Mouse (Mus musculus) bone marrow, adult 2 months (tissue): ENCODE results near the gene Cep162. TPM values are rescaled to one million over a fixed set of nuclear protein-coding genes. Genes with fewer than 3 reads are reported as not detected.

Experiments
- H3K27ac ChIP-seq: fragments of 200-500 bp; 2 replicates; pipeline ENCODE4 v1.5.1; 2012; ENCODE audit warnings: low read depth, mild to moderate bottlenecking, control low read depth, inconsistent platforms, low read length; ENCODE audit not compliant: control insufficient read depth, poor library complexity, insufficient read depth
- H3K4me1 ChIP-seq: fragments of 200-500 bp; 2 replicates; pipeline ENCODE4 v1.6.1; 2011; ENCODE audit warnings: low read length; ENCODE audit not compliant: control insufficient read depth, insufficient read depth
- H3K4me3 ChIP-seq: fragments of 200-500 bp; replicated peaks from 2 replicates; pipeline ENCODE3; 2011; ENCODE audit warnings: mild to moderate bottlenecking, low read depth, low read length, control low read depth; ENCODE audit not compliant: control insufficient read depth
- CTCF ChIP-seq: fragments of 200-500 bp; IDR thresholded peaks from 2 replicates; pipeline ENCODE4 v1.5.1; 2011; ENCODE audit warnings: low read length, control low read depth; ENCODE audit not compliant: control insufficient read depth, insufficient read depth
- POLR2A ChIP-seq: fragments of 200-500 bp; IDR thresholded peaks from 2 replicates; pipeline ENCODE4 v1.6.1; 2011; ENCODE audit warnings: low read depth, mild to moderate bottlenecking, control low read depth, low read length, borderline replicate concordance; ENCODE audit not compliant: control insufficient read depth
- WGBS: fragments of 180-500 bp; shearing (Covaris S2); methylation state at CpG from one replicate; pipeline ENCODE4 v1.1.7; 2018; 5-methylcytosine and 5-hydroxymethylcytosine counted together
- polyA plus RNA-seq: library from polyadenylated mRNA; stranded (reverse); fragments of >200 nt; gene quantifications from 2 replicates; pipeline ENCODE4 v1.2.4, GENCODE M21; 2011; ENCODE audit warnings: low replicate concordance; ENCODE audit not compliant: missing spikeins, insufficient read depth, insufficient read length

The Cep162 gene
- polyA plus RNA-seq, 1 experiment, result 5.0 TPM

- no peak for TF ChIP-seq CTCF
- TF ChIP-seq POLR2A, result no peak
- Histone ChIP-seq H3K27ac (no peak overlapping the region), H3K4me1 (no peaks in the 10 kb centered on the region), H3K4me3 (no peak overlapping the region)
- 31% methylated on average over 7 of the region's 7 CpGs for WGBS
Observed at GRCm38 (mm10) chr9:87178534-87178933, 76.8 kb downstream of the Cep162 start.

- H3K4me3 ChIP-seq, result no peak overlapping the region
- TF ChIP-seq POLR2A (no peak), CTCF (no peak)
- no peaks in the 10 kb centered on the region for H3K4me1 ChIP-seq
- 60% methylated on average over 3 of the region's 3 CpGs for WGBS
- no peak overlapping the region for H3K27ac ChIP-seq
Observed at GRCm38 (mm10) chr9:87171517-87171916, 83.8 kb downstream of the Cep162 start.

DNA sequence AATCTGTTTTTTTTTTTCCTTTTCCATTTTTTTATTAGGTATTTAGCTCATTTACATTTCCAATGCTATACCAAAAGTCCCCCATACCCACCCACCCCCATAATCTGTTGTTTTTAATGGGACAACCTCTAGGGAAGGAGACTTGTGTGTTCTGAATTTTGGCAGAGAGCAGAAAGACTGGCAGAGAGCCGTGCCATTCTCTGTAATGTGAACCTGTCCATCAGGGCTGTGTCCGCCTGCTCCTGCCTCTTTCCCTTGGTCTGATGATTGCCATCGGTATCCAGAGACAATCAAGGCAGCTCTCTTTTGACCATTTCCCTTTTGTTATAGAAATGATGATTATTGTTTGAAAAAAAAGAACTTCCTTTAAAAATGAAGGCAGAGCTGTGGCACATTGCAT, 84.4 kb downstream of the Cep162 start:
- TF ChIP-seq CTCF, result no peak
- no peak for TF ChIP-seq POLR2A
- no peak overlapping the region for H3K27ac ChIP-seq
- H3K4me1 ChIP-seq, result no peaks in the 10 kb centered on the region
- H3K4me3 ChIP-seq, result no peak overlapping the region
- WGBS, result 82% methylated on average over 3 of the region's 3 CpGs

DNA sequence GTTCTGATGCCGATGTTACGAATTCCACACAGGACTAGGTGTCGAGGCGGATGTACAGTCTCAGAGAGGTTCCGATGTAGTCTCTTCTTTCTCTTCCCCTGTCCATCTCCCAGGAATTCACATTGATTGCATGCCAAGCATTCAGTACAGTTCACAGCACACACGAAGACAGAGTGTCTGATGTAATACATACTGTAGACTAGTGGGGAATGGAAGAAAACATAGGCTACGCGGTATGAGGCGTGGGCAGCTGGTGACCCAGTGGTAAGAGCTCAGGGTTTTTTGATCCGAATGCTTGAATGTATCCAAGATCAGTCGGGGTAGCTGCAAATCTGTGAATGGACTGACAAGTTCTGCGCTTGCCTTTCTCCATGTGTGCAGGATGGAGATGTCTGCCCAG, 86.2 kb downstream of the Cep162 start:
- WGBS, result 89% methylated on average over 12 of the region's 12 CpGs
- Histone ChIP-seq H3K4me1 (no peaks in the 10 kb centered on the region), H3K4me3 (no peak overlapping the region), H3K27ac (no peak overlapping the region)
- TF ChIP-seq POLR2A, result no peak
- no peak for TF ChIP-seq CTCF

GRCm38 (mm10) chr9:87168051-87168450, 87.3 kb downstream of the Cep162 start:
- WGBS, result 58% methylated on average over 3 of the region's 3 CpGs

DNA sequence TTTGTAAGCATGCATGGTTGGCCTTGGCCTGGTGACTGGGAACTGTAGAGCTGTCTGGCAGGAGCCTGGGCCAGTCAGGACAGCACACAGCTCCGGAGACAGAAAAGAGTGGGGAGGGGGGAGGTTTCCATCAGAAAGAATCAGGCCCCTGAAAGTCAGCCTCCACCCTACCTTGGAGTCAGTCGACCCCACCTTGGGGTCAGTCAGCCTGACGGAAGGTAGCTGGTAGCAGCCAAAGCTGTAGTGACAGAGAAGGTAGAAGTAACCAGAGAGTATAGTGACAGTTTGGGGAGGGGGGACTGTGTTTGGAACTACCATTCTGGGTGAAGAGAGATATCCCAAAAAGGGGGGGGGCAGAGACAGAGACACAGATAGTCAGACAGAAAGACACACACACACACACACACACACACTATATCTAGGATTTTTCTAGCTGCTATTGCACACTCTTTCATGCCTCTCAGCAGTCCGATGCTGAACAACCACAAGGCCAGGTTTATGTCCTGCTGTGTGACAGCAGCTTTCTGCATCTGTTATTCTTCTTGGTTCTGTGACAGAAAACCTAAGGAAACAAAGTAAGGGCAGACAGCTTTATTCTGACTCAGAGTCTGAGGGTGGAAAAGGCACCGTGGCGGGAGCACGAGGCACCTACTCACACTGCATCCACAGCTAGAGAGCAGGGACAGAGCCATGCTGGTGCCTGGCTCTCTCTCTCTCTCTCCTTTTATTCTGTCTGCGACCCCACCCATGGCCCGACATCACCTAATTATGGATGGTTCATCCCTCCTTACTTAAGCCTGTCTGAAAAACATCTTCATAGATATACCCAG, 88.1 kb downstream of the Cep162 start:
- H3K27ac ChIP-seq, result no peak overlapping the region
- H3K4me3 ChIP-seq, result no peak overlapping the region
- H3K4me1 ChIP-seq, result no peaks in the 10 kb centered on the region
- TF ChIP-seq POLR2A (no peak), CTCF (no peak)
- WGBS, result 80% methylated on average over 9 of the region's 9 CpGs

More at GRCm38 (mm10) chr9:87168051-87168450, 87.3 kb downstream of the Cep162 start:
- no peaks in the 10 kb centered on the region for H3K4me1 ChIP-seq
- no peak overlapping the region for H3K27ac ChIP-seq
- no peak overlapping the region for H3K4me3 ChIP-seq
- TF ChIP-seq POLR2A (no peak), CTCF (no peak)

- no peak for TF ChIP-seq POLR2A
- no peak for TF ChIP-seq CTCF
- WGBS, result 85% methylated on average over 4 of the region's 4 CpGs
- no peak overlapping the region for H3K27ac ChIP-seq
- H3K4me3 ChIP-seq, result no peak overlapping the region
- H3K4me1 ChIP-seq, result no peaks in the 10 kb centered on the region
Observed at GRCm38 (mm10) chr9:87162559-87162958, 92.8 kb downstream of the Cep162 start.

DNA sequence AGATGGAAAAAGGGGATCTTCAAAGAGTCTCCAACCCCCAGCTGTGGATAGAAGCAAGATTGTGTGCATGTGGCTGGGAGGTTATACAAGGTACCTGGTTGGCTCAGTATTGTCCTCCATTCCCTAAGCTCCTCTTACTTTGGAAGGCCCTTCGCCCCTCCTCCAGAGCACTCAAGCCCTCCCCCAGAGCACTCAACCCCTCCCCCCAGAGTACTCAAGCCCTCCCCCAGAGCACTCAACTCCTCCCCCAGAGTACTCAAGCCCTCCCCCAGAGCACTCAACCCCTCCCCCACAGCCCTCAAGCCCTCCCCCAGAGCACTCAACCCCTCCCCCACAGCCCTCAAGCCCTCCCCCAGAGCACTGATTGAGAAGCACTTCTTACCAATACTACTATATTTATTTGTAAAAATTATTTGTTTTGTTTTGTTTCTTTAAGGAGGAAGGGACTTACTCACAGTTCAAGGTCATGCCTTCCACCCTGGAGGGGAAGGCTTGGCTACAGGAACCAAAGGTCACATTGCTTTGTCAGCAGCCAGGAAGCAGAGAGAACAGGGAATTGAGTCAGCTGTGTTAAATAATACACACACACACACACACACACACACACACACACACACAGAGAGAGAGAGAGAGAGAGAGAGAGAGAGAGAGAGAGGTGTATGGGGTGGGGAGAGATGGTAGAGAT, 102.6 kb downstream of the Cep162 start:
- no peak overlapping the region for H3K4me3 ChIP-seq
- no peak overlapping the region for H3K27ac ChIP-seq
- no peaks in the 10 kb centered on the region for H3K4me1 ChIP-seq
- 86% methylated on average over 1 of the region's 1 CpGs for WGBS
- TF ChIP-seq CTCF, result no peak
- no peak for TF ChIP-seq POLR2A

GRCm38 (mm10) chr9:87147927-87148326, 107.4 kb downstream of the Cep162 start:
- Histone ChIP-seq H3K4me1 (no peaks in the 10 kb centered on the region), H3K4me3 (no peak overlapping the region), H3K27ac (no peak overlapping the region)
- no peak for TF ChIP-seq CTCF
- no peak for TF ChIP-seq POLR2A
- 52% methylated on average over 2 of the region's 2 CpGs for WGBS
